Mouse (Mus musculus) gastrocnemius, adult 2 months (tissue): ENCODE data around the gene Smarcal1. TPM values are rescaled to one million over a fixed set of nuclear protein-coding genes. Genes with fewer than 3 reads are reported as not detected.

ENCODE experiments used
- DNase-seq: peaks from one replicate; pipeline ENCODE4 v3.0.0; 2022
- H3K27ac ChIP-seq: fragments of 200-600 bp; 2 replicates; pipeline ENCODE4 v1.8.1; 2022; ENCODE audit warnings: mild to moderate bottlenecking
- H3K4me3 ChIP-seq: fragments of 200-600 bp; 2 replicates; pipeline ENCODE4 v1.8.1; 2022; ENCODE audit warnings: mild to moderate bottlenecking, moderate library complexity
- CTCF ChIP-seq: fragments of 200-600 bp; IDR thresholded peaks from 2 replicates; pipeline ENCODE4 v1.8.1; 2022; ENCODE audit warnings: antibody characterized with exemption, mild to moderate bottlenecking, moderate library complexity
- intact Hi-C: fragments of 180-260 bp; cut with DNase I; formaldehyde crosslinking; loops from one replicate; pipeline ENCODE4 v1.15.1; 2025
- total RNA-seq, 2 experiments: library from RNA; stranded (reverse); gene quantifications; 2 replicates each; pipeline ENCODE4 v1.2.3; 2021

The Smarcal1 gene
- total RNA-seq, 2 experiments from 2014 or later, result 20.4 to 21.8 TPM

- no peak for DNase-seq
- Histone ChIP-seq H3K4me3 (no peak overlapping the region), H3K27ac (no peak overlapping the region)
- intact Hi-C loops, result loop anchor here (10.0 kb wide), 1 partner anchor 119 kb away; the partner anchor contains the start of gene Rpl37a
- TF ChIP-seq CTCF, result no peak
Measured at GRCm38 (mm10) chr1:72595686-72596085, 12.6 kb downstream of the Smarcal1 start.

- DNase-seq, result no peak
- Histone ChIP-seq H3K27ac (no peak overlapping the region), H3K4me3 (no peak overlapping the region)
- intact Hi-C loops, result loop anchor here (10.0 kb wide), 1 partner anchor 119 kb away; the partner anchor contains the start of gene Rpl37a
- no peak for TF ChIP-seq CTCF
Measured at GRCm38 (mm10) chr1:72596231-72596630, 13.2 kb downstream of the Smarcal1 start.

- intact Hi-C loops, result loop anchor here (10.0 kb wide), 1 partner anchor 115 kb away; the partner anchor contains the start of gene Rpl37a
- no peak overlapping the region for H3K4me3 ChIP-seq
- no peak for TF ChIP-seq CTCF
- DNase-seq, result no peak
- H3K27ac ChIP-seq, result no peak overlapping the region
Measured at GRCm38 (mm10) chr1:72599146-72600101, 16.4 kb downstream of the Smarcal1 start.

- peak; percentile 39 for DNase-seq
Measured at GRCm38 (mm10) chr1:72600778-72601177, 17.7 kb downstream of the Smarcal1 start.

GRCm38 (mm10) chr1:72601233-72601632 is 18.2 kb downstream of the Smarcal1 start:
- Histone ChIP-seq H3K4me3 (no peak overlapping the region), H3K27ac (no peak overlapping the region)
- intact Hi-C loops, result no loop called here
- no peak for DNase-seq
- TF ChIP-seq CTCF, result no peak

More at GRCm38 (mm10) chr1:72600778-72601177, 17.7 kb downstream of the Smarcal1 start:
- Histone ChIP-seq H3K4me3 (no peak overlapping the region), H3K27ac (no peak overlapping the region)
- TF ChIP-seq CTCF, result no peak
- intact Hi-C loops, result no loop called here

- no peak overlapping the region for H3K27ac ChIP-seq
- intact Hi-C loops, result loop anchor here (2.0 kb wide), 1 partner anchor 73 kb away; no protein-coding TSS in a partner anchor
- no peak for TF ChIP-seq CTCF
- H3K4me3 ChIP-seq, result no peak overlapping the region
- no peak for DNase-seq
Measured at GRCm38 (mm10) chr1:72602186-72602585, 19.1 kb downstream of the Smarcal1 start.

GRCm38 (mm10) chr1:72602803-72603202 is 19.8 kb downstream of the Smarcal1 start:
- Histone ChIP-seq H3K4me3 (no peak overlapping the region), H3K27ac (no peak overlapping the region)
- no peak for TF ChIP-seq CTCF
- intact Hi-C loops, result loop anchor here (2.0 kb wide), 1 partner anchor 74 kb away; no protein-coding TSS in a partner anchor
- no peak for DNase-seq

DNA sequence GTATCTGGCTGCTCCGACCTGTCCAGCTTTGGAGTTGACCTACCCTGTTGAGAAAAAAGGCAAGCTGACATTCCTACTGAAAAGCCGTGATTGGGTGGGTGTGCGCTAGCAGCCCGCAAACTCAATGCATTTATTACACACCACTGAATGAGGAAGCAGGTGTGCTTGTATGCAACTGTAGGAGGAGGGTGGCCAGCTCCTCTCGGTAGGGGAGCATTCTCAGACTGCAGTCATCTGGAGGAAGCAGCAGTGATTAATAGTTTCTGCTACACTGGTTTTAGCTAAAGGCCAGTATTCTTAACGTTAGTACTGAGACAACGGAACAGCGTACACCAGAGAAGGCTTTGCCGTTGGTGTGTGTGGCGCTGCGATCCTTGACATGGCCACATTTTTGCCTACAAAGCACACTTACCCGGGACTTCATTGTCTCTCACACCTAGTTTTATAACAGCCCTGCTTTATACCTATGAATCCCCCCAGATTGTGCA is 23.2 kb downstream of the Smarcal1 start:
- no peak for TF ChIP-seq CTCF
- H3K27ac ChIP-seq, result no peak overlapping the region
- no peak for DNase-seq
- no peak overlapping the region for H3K4me3 ChIP-seq
- intact Hi-C loops, result no loop called here

- intact Hi-C loops, result no loop called here
- Histone ChIP-seq H3K4me3 (no peak overlapping the region), H3K27ac (no peak overlapping the region; the same call in 1 of the 2 replicates)
- no peak for TF ChIP-seq CTCF
- DNase-seq, result no peak
Measured at GRCm38 (mm10) chr1:72609129-72609528, 26.1 kb downstream of the Smarcal1 start.

DNA sequence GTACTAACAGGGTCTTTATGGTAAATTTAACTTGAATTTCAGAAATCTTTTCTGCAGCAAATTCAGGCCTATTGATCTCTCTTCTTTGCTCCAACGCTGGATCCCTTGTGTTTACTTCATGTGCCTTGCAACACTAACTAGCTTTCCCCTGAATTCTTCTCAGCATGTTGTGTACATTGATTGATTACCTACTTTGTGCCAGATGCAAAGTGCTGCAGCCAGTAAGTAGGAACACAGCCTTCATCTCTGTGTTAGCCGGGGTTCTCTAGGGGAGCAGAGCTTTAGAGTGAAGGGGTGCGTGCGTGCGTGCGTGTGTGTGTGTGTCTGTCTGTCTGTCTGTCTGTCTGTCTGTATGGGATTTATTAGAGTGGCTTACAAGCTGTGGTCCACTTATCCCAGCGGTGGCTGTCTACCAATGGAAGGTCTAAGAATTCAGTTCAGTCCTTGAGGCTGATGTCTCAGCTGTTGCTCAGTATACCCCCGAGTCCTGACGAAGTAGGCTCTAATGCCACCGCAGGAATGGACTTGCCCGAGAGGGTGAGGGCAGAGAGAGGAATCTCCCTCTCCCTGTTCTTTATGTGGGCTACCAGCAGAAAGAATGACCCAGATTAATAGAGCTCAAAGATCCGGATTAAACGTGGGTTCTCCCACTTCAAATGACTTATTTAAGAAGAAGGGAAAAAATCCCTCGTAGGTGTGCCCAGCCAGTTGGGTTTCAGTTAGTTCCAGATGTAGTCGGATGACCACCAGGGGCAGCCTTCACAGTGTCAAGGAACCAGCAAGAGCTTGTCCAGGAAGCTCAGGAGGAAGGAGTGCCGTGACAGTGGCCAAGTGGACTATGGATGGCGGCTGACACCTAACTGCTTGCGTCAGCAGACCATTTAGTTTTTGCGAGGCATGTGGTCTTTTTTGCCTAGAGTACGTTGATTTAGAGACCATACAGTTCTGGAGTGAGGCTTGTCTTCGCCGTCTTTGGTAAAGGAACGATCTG is 27.1 kb downstream of the Smarcal1 start:
- no peak overlapping the region for H3K4me3 ChIP-seq
- intact Hi-C loops, result no loop called here
- DNase-seq, result no peak
- no peak overlapping the region for H3K27ac ChIP-seq
- no peak for TF ChIP-seq CTCF

DNA sequence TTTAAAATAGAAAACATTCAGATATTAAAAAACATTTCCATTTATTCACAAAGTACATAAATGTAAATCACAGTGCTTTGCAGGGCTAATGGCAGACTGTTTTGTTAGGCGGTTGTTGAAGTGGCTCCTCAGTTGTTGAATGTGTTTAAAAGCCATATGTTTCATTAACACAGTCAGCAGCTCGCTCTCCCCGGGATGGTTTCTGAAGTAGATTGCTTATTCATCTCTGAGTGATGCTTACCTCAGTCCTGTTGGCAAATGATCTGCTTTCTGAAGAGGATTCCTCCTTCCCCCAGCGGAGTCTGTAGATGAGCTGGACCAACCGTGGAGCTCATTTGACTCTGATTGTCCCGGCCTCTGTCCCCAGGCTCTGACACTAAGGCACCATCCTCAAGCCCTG is 29.1 kb downstream of the Smarcal1 start:
- no peak for DNase-seq
- intact Hi-C loops, result no loop called here
- Histone ChIP-seq H3K4me3 (no peak overlapping the region), H3K27ac (no peak overlapping the region)
- TF ChIP-seq CTCF, result no peak

- DNase-seq, result no peak
- TF ChIP-seq CTCF, result no peak
- no peak overlapping the region for H3K27ac ChIP-seq
- H3K4me3 ChIP-seq, result no peak overlapping the region
- intact Hi-C loops, result no loop called here
Measured at GRCm38 (mm10) chr1:72635221-72635620, 52.2 kb downstream of the Smarcal1 start.
